Mouse (Mus musculus): ENCODE measurements at regions not wholly inside any gene's neighbourhood (a gene's known extent, or its start where the extent isn't known, plus 50 kb on each side); places are given as distances from the start of the nearest gene placed in this dataset.

- H3K4me1 ChIP-seq (ENCODE audit: insufficient read depth), result no peaks in the 10 kb centered on the region
- 71% methylated on average over 8 of the region's 8 CpGs for WGBS
- H3K27me3 ChIP-seq (ENCODE audit: insufficient read depth, low read length), result no peaks in the 10 kb centered on the region
- H3K4me3 ChIP-seq (ENCODE audit: low read depth, low read length), result no peak overlapping the region
- H3K9me3 ChIP-seq (ENCODE audit: low read depth, low read length), result no peaks in the 10 kb centered on the region; the same call in 1 of the 2 replicates
- H3K36me3 ChIP-seq (ENCODE audit: insufficient read depth), result no peaks in the 10 kb centered on the region
- no peak overlapping the region for H3K4me2 ChIP-seq
- DNase-seq (no peak), ATAC-seq (ENCODE audit: insufficient read depth) (no peak; the same call in 1 of the 2 replicates)
- no peak for TF ChIP-seq CTCF (IDR thresholded peaks at IDR 0.05; ENCODE audit: low read depth)
- no peak overlapping the region for H3K9ac ChIP-seq
- H3K27ac ChIP-seq (ENCODE audit: low read depth), result no peak overlapping the region
Observed at GRCm38 (mm10) chr12:12765055-12765454, 176.7 kb downstream of the Mycn start.

GRCm38 (mm10) chr12:12764586-12764985 lies 177.1 kb downstream of the Mycn start:
- no peak for ATAC-seq (ENCODE audit: insufficient read depth)
- no peak for TF ChIP-seq CTCF (IDR thresholded peaks at IDR 0.05; ENCODE audit: low read depth)

GRCm38 (mm10) chr12:12756301-12756948 lies 185.3 kb downstream of the Mycn start:
- Histone ChIP-seq H3K9me3 (ENCODE audit: low read depth, low read length) (no peaks in the 10 kb centered on the region; the same call in 1 of the 2 replicates), H3K4me1 (ENCODE audit: insufficient read depth) (no peaks in the 10 kb centered on the region), H3K36me3 (ENCODE audit: insufficient read depth) (no peaks in the 10 kb centered on the region), H3K9ac (no peak overlapping the region), H3K4me3 (ENCODE audit: low read depth, low read length) (no peak overlapping the region), H3K27me3 (ENCODE audit: insufficient read depth, low read length) (no peaks in the 10 kb centered on the region), H3K27ac (ENCODE audit: low read depth) (no peak overlapping the region), H3K4me2 (no peak overlapping the region)
- WGBS, result 79% methylated on average over 2 of the region's 2 CpGs
- DNase-seq (no peak), ATAC-seq (ENCODE audit: insufficient read depth) (no peak)
- no peak for TF ChIP-seq CTCF (IDR thresholded peaks at IDR 0.05; ENCODE audit: low read depth)

More at GRCm38 (mm10) chr12:12764586-12764985, 177.1 kb downstream of the Mycn start:
- Histone ChIP-seq H3K4me2 (no peak overlapping the region), H3K27ac (ENCODE audit: low read depth) (no peak overlapping the region), H3K4me3 (ENCODE audit: low read depth, low read length) (no peak overlapping the region), H3K36me3 (ENCODE audit: insufficient read depth) (no peaks in the 10 kb centered on the region), H3K9ac (no peak overlapping the region), H3K4me1 (ENCODE audit: insufficient read depth) (no peaks in the 10 kb centered on the region), H3K9me3 (ENCODE audit: low read depth, low read length) (no peaks in the 10 kb centered on the region; the same call in 1 of the 2 replicates), H3K27me3 (ENCODE audit: insufficient read depth, low read length) (no peaks in the 10 kb centered on the region)
- no peak for DNase-seq
- WGBS, result 76% methylated on average over 4 of the region's 4 CpGs

GRCm38 (mm10) chr12:12753849-12754248 lies 187.9 kb downstream of the Mycn start:
- Histone ChIP-seq H3K9ac (no peak overlapping the region), H3K27me3 (ENCODE audit: insufficient read depth, low read length) (no peaks in the 10 kb centered on the region), H3K4me1 (ENCODE audit: insufficient read depth) (no peaks in the 10 kb centered on the region), H3K4me3 (ENCODE audit: low read depth, low read length) (no peak overlapping the region), H3K36me3 (ENCODE audit: insufficient read depth) (no peaks in the 10 kb centered on the region), H3K4me2 (no peak overlapping the region), H3K9me3 (ENCODE audit: low read depth, low read length) (no peaks in the 10 kb centered on the region), H3K27ac (ENCODE audit: low read depth) (no peak overlapping the region)
- 62% methylated on average over 9 of the region's 9 CpGs for WGBS
- no peak for TF ChIP-seq CTCF (IDR thresholded peaks at IDR 0.05; ENCODE audit: low read depth)
- ATAC-seq (ENCODE audit: insufficient read depth) (no peak), DNase-seq (no peak)

- 84% methylated on average over 10 of the region's 10 CpGs for WGBS
- Histone ChIP-seq H3K27me3 (ENCODE audit: insufficient read depth, low read length) (no peaks in the 10 kb centered on the region), H3K4me1 (ENCODE audit: insufficient read depth) (no peaks in the 10 kb centered on the region), H3K36me3 (ENCODE audit: insufficient read depth) (no peaks in the 10 kb centered on the region), H3K4me2 (no peak overlapping the region), H3K9ac (no peak overlapping the region), H3K9me3 (ENCODE audit: low read depth, low read length) (no peaks in the 10 kb centered on the region), H3K4me3 (ENCODE audit: low read depth, low read length) (no peak overlapping the region), H3K27ac (ENCODE audit: low read depth) (no peak overlapping the region)
- ATAC-seq (ENCODE audit: insufficient read depth), result no peak
- no peak for TF ChIP-seq CTCF (IDR thresholded peaks at IDR 0.05; ENCODE audit: low read depth)
- no peak for DNase-seq
Observed at GRCm38 (mm10) chr12:12751670-12752426, 189.9 kb downstream of the Mycn start.

DNA sequence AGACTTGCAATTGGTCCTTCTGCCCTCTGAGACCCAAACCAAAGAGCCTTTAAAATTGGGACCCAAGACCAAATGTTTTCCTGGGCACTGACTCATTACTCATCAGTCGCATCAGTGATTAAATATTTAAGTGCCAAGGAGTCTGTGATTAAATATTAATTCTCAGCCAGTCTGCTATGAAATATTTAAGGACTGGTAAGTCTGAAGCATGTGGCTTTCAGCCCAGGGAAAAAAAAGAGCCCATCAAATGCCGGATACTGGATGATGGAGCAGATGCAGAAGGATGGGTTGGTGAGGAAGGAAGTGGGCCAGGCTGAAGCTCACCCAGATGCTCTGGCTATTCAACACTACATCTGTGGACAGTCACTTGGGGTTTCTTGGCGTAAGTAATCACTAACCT lies 192.0 kb downstream of the Mycn start:
- 73% methylated on average over 3 of the region's 3 CpGs for WGBS
- Histone ChIP-seq H3K9ac (no peak overlapping the region), H3K9me3 (ENCODE audit: low read depth, low read length) (no peaks in the 10 kb centered on the region), H3K27me3 (ENCODE audit: insufficient read depth, low read length) (no peaks in the 10 kb centered on the region), H3K36me3 (ENCODE audit: insufficient read depth) (no peaks in the 10 kb centered on the region), H3K4me3 (ENCODE audit: low read depth, low read length) (no peak overlapping the region), H3K27ac (ENCODE audit: low read depth) (no peak overlapping the region), H3K4me2 (no peak overlapping the region), H3K4me1 (ENCODE audit: insufficient read depth) (no peaks in the 10 kb centered on the region)
- no peak for TF ChIP-seq CTCF (IDR thresholded peaks at IDR 0.05; ENCODE audit: low read depth)
- no peak for DNase-seq
- no peak for ATAC-seq (ENCODE audit: insufficient read depth)

DNA sequence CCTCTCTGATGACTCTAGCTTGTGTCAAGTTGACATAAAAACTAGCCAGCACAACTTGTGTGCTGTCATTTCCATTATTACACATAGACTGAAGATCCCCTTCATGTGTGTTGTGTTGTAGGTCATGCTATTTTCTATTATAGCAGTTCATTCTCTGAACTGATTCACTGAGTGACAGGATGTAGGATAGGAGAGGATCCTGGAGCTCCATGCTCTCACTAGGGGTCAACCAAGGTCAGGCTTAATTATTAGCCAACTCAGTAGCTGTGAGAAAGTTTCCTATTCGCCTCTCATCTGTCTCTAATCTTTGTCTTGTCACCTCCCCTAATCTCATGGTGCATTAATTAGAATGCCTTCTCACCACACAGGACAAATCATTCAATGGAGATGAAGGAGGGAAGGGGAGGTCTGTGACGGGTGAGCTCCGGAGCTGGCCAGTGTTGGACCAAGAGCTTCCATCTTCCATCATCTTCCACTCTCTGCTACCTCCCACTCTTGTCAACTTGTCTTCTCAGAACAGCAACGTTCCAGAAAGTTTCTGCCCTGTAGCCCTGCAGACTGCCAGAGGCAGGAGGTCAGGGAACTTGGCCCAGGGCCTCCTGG lies 194.8 kb downstream of the Mycn start:
- no peak for ATAC-seq (ENCODE audit: insufficient read depth)
- no peak for TF ChIP-seq CTCF (IDR thresholded peaks at IDR 0.05; ENCODE audit: low read depth)
- WGBS, result 42% methylated on average over 4 of the region's 4 CpGs
- Histone ChIP-seq H3K4me2 (no peak overlapping the region), H3K27ac (ENCODE audit: low read depth) (no peak overlapping the region), H3K9ac (no peak overlapping the region), H3K27me3 (ENCODE audit: insufficient read depth, low read length) (no peaks in the 10 kb centered on the region), H3K4me1 (ENCODE audit: insufficient read depth) (no peaks in the 10 kb centered on the region), H3K4me3 (ENCODE audit: low read depth, low read length) (no peak overlapping the region), H3K36me3 (ENCODE audit: insufficient read depth) (no peaks in the 10 kb centered on the region), H3K9me3 (ENCODE audit: low read depth, low read length) (no peaks in the 10 kb centered on the region)
- DNase-seq, result no peak

All from lung, embryonic 14.5 days (tissue).